Mouse (Mus musculus) thymus, adult 2 months (tissue): ENCODE results near the gene Pltp.

Source experiments
- CTCF ChIP-seq: fragments of 200-500 bp; IDR thresholded peaks from 2 replicates; pipeline ENCODE4 v1.5.1; 2012; ENCODE audit warnings: mild to moderate bottlenecking, control low read depth, low read length, moderate library complexity, borderline replicate concordance; ENCODE audit not compliant: control insufficient read depth, poor library complexity, insufficient read depth; ENCODE audit errors: extremely low read depth
- POLR2A ChIP-seq: fragments of 200-500 bp; IDR thresholded peaks from 2 replicates; pipeline ENCODE4 v1.6.1; 2012; ENCODE audit warnings: mild to moderate bottlenecking, low read length, control low read depth, moderate library complexity; ENCODE audit not compliant: control insufficient read depth, poor library complexity, insufficient read depth; ENCODE audit errors: extremely low read depth

GRCm38 (mm10) chr2:164879568-164880277 is 22.2 kb upstream of the Pltp start:
- TF ChIP-seq POLR2A (peak; percentile 94), CTCF (peak; percentile 42; the same call in 1 of the 2 replicates)
